In the genomic region with DNA sequence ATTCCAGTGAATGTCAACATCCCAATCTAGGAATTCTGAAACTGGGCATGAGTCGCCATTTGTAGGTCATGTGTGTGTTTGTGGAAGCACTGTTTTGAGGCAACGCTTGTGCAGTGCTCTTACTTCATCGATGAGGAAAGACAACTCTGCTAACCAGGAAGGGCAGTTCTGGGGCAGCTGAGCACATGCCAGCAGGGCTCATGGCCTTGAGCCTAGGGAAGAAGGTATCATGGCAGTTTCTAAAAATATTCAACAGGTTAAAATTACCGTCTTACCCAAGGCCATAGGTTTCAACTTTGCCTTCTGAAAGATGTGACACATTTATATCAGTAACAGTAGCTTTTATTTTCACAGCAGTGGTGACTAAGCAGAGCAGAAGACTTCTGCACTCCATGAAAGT, we compare ENCODE assay signal across 16 mouse cellular contexts.
"Had no signal": no experiment of that assay in that cellular context is flagged by ENCODE, and none has a peak within 500 bp of the region (broad histone marks: within the 10 kb centered on the region; RNA-seq: fewer than 3 reads in every experiment).

No protein-coding gene starts in this region.

- H3K9me3 ChIP-seq: liver, embryonic 13.5 days; midbrain, embryonic 10.5 days; stomach, embryonic 15.5 days had no signal

- H3K4me1 ChIP-seq: midbrain, embryonic 10.5 days; stomach, embryonic 15.5 days had no signal

- H3K36me3 ChIP-seq: liver, embryonic 13.5 days; midbrain, embryonic 10.5 days; stomach, embryonic 15.5 days had no signal

- H3K4me2 ChIP-seq: liver, embryonic 13.5 days; stomach, embryonic 15.5 days had no signal

- H3K27ac ChIP-seq: kidney, postnatal 0 days; layer of hippocampus, adult 2 months; liver, embryonic 13.5 days; midbrain, embryonic 10.5 days; stomach, embryonic 15.5 days had no signal

- H3K9ac ChIP-seq: liver, embryonic 13.5 days; stomach, embryonic 15.5 days had no signal

- H3K27me3 ChIP-seq: liver, embryonic 13.5 days; stomach, embryonic 15.5 days had no signal

- DNase-seq: kidney, adult 2 months; kidney, postnatal 25 days; layer of hippocampus, adult 9-11 months; liver, embryonic 13.5 days; lung, adult 2 months; lung, postnatal 14 days; lung, postnatal 4 days; midbrain, embryonic 14.5 days; right cerebral cortex, postnatal 4 days; spleen, adult 18-20 months; thymus, postnatal 25 days had no signal

- H3K4me3 ChIP-seq: layer of hippocampus, adult 2 months; liver, embryonic 13.5 days; midbrain, embryonic 10.5 days; myocyte; stomach, embryonic 15.5 days had no signal
